Mouse (Mus musculus): ENCODE data around the gene Dnajc27.

Dnajc27 gene

DNA sequence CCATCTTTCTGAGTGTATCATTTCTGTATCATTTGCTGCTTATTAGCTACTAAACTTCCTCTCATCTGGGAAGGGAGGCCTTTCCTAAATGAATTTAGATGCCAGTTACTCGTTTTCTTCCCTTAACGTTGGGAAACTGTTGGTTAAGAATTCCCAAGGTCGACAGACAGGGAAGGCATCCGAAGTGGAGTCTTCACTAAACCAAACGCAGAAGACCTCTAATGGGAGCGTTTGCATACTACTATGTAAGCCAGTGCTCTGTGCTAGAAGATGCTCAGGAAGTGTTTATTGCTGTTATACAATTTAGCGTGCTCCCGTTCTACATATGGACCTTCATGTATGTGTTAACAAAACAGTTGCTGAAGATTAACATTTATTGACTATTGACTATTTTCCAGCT, 1.1 kb downstream of the Dnajc27 start:
- no peak for DNase-seq (ENCODE audit: low spot score)

GRCm38 (mm10) chr12:4107383-4107782, 25.0 kb downstream of the Dnajc27 start:
- peak; percentile 16 for DNase-seq (ENCODE audit: low spot score)

GRCm38 (mm10) chr12:4116132-4116531, 33.7 kb downstream of the Dnajc27 start:
- no peak for DNase-seq (ENCODE audit: low spot score)

DNA sequence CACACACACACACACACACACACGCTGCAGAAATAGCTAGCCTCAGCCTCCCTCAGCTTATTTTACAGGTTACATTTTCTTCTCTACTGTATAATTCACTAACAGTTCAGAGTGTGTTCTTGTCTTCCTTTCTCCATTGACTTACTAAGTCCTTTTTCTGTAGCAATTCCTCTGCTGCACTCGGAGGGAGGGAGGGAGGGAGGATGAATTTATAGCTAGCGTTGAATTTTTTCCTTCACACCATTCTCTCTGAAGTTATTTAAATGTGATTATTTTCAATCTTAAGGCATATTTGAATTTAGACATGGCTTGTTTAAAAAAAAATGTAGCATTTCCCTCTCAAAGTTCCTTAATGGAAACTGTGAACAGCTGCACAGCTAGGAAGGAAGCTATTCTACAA, 34.8 kb downstream of the Dnajc27 start:
- DNase-seq (ENCODE audit: low spot score), result no peak

GRCm38 (mm10) chr12:4117579-4117978, 35.2 kb downstream of the Dnajc27 start:
- DNase-seq (ENCODE audit: low spot score), result no peak

- no peak for DNase-seq (ENCODE audit: low spot score)
Observed at GRCm38 (mm10) chr12:4127346-4127745, 45.0 kb downstream of the Dnajc27 start.

DNA sequence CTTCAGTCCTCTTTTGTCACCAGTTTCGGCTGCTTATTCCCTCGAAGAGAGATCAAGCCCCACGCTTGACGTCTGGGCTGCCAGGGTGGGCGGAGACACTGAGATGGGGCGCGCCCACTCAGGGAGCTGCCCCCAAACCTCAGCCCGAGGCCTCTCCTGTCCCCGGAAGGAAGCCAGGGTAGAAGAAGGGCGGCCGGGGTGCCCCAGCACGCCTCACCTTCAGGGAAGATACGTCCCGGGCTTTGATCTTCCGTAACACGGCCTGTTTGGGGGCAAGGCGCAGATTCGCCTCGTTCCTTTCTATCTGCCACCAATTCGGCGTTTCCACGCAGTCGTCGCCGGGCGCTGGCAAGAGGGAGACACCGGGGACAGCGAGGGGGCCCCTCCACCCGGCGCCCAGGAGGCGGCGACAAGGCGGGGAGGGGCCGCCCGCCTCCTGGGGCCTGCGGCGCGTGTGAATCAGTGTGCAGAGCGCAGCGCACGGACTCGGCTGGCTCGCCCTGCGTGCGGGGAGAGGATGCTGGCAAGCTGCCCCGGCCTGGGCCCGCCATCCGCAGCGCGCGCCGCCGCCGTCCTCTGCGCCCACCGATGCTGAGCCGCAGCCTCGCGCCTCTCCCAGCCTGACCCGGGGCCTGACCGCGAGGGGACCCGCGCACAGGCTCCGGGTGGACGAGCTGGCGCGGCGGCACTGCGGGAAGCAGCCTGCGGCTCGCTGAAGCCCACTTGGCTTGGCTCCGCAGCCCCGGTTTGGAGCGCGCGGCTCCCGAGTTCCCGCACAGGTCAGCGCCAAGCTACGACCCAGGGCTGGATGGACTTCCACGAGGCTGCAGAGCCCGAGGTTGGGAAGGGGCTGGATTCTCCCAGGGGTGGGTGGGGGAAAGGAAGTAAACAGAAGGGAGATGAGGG, 50.8 kb downstream of the Dnajc27 start, which contains the start of gene Adcy3:
Gene Adcy3, plus strand, starts transcription at position 163 of the 906 bp plus-strand sequence.
- DNase-seq (ENCODE audit: low spot score), result peak; percentile 92

DNA sequence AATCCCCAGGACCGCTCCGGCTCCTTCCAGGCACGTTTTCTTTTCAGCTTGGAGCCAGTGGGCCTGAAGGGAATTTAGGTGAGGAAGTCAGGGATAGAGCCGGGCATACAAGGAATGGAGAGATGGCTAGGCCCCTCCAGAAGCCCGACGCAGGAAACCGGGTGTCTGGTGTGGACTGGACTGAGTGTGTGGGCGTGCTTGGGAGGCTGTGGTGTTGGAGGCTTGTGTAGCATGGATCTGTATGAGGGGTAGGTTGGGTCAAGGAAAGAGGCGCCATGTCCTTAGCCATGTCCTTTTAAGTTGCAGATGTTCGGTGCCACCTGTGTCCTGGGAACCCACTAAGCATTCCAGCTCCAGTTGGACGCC, 51.4 kb downstream of the Dnajc27 start:
- DNase-seq (ENCODE audit: low spot score), result no peak

GRCm38 (mm10) chr12:4143179-4143578, 60.8 kb downstream of the Dnajc27 start:
- DNase-seq (ENCODE audit: low spot score), result no peak

DNA sequence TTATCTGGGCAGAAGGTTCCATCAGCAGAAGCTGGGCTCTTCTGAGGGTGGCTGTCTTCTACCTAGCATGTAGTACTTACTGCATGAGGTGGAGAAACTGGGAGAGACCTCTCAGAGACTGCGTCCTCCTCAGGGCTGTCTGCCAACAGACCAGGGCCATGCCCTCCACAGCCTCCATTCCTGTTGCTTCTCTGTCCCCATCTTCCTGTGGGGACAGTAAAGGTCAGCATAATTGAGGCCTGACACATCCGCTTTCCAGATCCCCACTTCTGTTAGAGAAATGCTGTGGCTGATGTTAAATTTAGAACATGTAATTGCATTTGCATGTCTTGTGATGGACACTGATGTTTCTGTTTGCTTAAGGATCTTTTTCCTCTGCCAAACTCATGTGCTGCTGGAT, 68.6 kb downstream of the Dnajc27 start:
- no peak for DNase-seq (ENCODE audit: low spot score)

DNA sequence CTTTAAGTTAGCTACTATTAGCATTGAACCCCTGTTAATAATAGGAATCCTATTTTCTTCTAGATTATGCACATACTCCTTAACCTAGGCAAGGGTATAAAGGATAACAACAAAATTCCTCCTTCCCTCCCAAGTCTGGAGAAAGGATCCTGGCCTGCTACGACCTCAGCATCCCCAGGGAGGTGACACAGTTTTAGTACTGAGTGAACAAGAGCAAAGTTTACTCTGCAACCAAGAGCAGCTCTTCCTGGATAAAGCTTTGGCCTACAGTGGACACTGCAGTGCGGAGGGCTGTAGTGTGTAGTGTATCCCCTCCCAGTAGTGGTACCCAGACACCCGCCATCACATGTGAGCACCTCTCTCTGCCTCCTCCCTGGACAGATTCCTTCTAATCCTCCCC, 69.6 kb downstream of the Dnajc27 start:
- no peak for DNase-seq (ENCODE audit: low spot score)

DNA sequence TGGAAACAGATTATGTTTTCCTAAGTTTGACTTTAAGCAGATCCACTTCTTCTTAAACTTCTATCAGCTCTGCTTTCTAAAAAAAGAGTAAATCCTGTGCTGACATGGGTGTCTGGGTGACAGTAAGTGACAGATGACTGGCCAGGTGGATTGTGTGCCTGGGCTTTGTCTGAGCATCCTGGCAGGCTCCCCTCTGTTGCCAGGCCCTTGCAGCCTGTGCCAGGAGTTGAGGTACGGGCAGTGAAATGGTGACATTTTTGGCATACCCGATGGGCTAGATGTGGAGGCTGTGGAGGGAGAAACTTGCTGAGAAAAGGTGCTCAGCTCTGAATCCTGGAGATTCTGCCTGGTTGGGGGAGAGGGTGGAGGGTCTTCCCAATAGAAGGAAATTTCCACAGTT, 75.1 kb downstream of the Dnajc27 start:
- DNase-seq (ENCODE audit: low spot score), result no peak

- no peak for DNase-seq (ENCODE audit: low spot score)
Observed at GRCm38 (mm10) chr12:4158179-4158578, 75.8 kb downstream of the Dnajc27 start.

- DNase-seq (ENCODE audit: low spot score), result no peak
Observed at GRCm38 (mm10) chr12:4158868-4159632, 76.7 kb downstream of the Dnajc27 start.
